Mouse (Mus musculus) heart, embryonic 10.5 days (tissue): ENCODE measurements at regions not wholly inside any gene's neighbourhood (a gene's known extent, or its start where the extent isn't known, plus 50 kb on each side); places are given as distances from the start of the nearest gene placed in this dataset.

ENCODE experiments used
- DNase-seq: peaks from one replicate; pipeline ENCODE4 v3.0.0-alpha.2; 2017; ENCODE audit warnings: low spot score
- H3K27ac ChIP-seq: fragments of 300-500 bp; sonication (generic); 2 replicates; pipeline ENCODE4 v1.5.1; 2016; ENCODE audit warnings: mild to moderate bottlenecking
- H3K27me3 ChIP-seq: fragments of 300-500 bp; sonication (generic); 2 replicates; pipeline ENCODE4 v1.6.1; 2016; ENCODE audit warnings: mild to moderate bottlenecking; ENCODE audit not compliant: poor library complexity, insufficient read depth, severe bottlenecking
- H3K36me3 ChIP-seq: fragments of 300-500 bp; sonication (generic); 2 replicates; pipeline ENCODE4 v1.6.1; 2016; ENCODE audit warnings: mild to moderate bottlenecking, moderate library complexity
- H3K4me1 ChIP-seq: fragments of 300-500 bp; sonication (generic); 2 replicates; pipeline ENCODE4 v1.6.1; 2016; ENCODE audit warnings: mild to moderate bottlenecking
- H3K4me3 ChIP-seq: fragments of 300-500 bp; sonication (generic); 2 replicates; pipeline ENCODE4 v1.5.1; 2016; ENCODE audit warnings: mild to moderate bottlenecking, moderate library complexity
- H3K9me3 ChIP-seq: fragments of 300-500 bp; sonication (generic); 2 replicates; pipeline ENCODE4 v1.6.1; 2016; ENCODE audit warnings: mild to moderate bottlenecking, moderate library complexity
- WGBS: fragments of 180-500 bp; shearing (Covaris S2); methylation state at CpG from one replicate; pipeline ENCODE4 v1.1.7; 2016; 5-methylcytosine and 5-hydroxymethylcytosine counted together

DNA sequence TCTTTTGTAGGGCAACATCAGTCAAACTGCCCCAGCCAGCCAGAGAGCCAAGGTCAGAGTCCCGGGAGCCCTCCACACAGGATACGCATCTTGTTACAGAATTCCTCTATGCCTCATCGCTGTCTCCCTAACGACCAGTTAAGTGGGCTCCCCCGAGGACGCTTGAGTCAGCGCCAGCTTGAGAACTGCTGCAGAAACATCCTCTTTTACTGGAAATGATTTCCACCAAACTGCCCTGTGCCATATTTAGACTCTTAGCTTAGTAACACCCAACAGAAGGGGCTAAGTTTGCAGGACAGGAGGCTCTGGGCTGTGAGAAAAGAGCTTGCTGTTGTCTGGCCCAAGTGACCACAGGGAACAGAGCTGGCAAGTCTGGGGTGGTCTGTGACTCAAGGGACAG, 357.0 kb downstream of the Setd4 start:
- Histone ChIP-seq H3K36me3 (no peaks in the 10 kb centered on the region), H3K9me3 (no peaks in the 10 kb centered on the region), H3K4me1 (no peaks in the 10 kb centered on the region), H3K4me3 (no peak overlapping the region), H3K27me3 (peaks cover 5% of the 10 kb centered on the region; the same call in 1 of the 2 replicates), H3K27ac (no peak overlapping the region)
- WGBS, result 45% methylated on average over 7 of the region's 7 CpGs
- DNase-seq, result no peak

DNA sequence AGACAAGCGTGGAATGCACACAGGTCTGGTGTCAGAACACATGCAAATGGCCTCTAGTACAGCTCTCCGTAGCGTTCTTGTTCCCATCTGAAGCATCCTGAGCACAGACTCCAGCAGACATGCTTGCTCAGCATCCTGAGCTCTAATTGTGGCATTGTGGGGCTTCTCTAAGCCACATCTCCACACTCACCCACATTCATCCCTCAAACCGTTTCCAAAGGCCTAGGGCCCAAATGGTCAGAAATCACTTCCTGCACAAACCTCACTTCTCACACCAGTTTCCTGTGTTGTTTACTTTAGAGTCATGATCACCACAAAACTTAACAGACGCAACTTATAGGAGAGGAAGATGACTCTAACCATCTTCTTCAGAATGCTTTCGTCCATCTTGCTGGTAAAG, 358.1 kb downstream of the Setd4 start:
- Histone ChIP-seq H3K4me3 (no peak overlapping the region), H3K27me3 (peaks cover 5% of the 10 kb centered on the region; the same call in 1 of the 2 replicates), H3K4me1 (no peaks in the 10 kb centered on the region), H3K9me3 (no peaks in the 10 kb centered on the region), H3K36me3 (no peaks in the 10 kb centered on the region), H3K27ac (no peak overlapping the region)
- 74% methylated on average over 6 of the region's 6 CpGs for WGBS
- no peak for DNase-seq

DNA sequence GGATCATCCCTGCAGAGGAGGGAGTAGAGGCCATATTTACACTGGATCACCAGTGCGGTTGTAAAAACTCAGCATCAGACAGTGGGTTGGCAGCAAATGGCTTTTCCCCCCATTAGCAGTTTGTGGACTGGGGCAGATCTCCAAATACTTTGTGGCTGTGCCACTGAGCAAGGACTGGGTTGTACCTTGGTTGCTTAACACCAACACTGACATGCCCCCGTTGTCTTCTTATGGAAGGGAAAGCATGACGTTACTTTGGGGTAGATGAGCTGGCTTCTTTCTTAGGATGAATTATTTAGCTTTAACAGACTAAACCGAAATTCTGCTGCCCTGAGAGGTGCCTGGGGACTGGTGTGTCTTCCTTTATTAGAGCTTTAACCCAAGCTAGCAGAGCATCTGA, 365.0 kb downstream of the Setd4 start:
- no peak for DNase-seq
- Histone ChIP-seq H3K36me3 (no peaks in the 10 kb centered on the region), H3K27me3 (no peaks in the 10 kb centered on the region), H3K4me3 (no peak overlapping the region), H3K9me3 (peaks cover 5% of the 10 kb centered on the region; the same call in 1 of the 2 replicates), H3K4me1 (no peaks in the 10 kb centered on the region), H3K27ac (no peak overlapping the region)
- 85% methylated on average over 4 of the region's 4 CpGs for WGBS

DNA sequence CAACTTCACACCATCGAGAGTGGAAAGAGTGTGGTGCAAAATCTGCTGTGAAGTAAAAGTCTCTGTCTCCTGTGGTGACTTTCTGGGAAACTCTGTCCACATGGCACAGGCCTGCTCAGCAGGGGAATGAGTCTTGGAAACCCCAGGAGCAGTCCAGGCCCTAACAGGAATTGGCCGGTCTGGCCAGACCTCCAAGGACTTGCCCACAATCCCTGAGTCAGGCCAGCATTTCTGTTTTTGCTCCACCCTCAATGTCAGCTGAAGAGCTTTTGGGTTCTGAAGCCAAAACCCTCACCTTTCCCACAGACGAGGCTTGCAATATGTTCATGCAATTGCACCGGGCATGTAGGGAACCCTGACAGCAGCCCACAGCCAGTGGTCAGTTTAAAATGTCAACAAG, 365.5 kb downstream of the Setd4 start:
- H3K4me3 ChIP-seq, result no peak overlapping the region
- peaks cover 5% of the 10 kb centered on the region; the same call in 1 of the 2 replicates for H3K9me3 ChIP-seq
- no peak overlapping the region for H3K27ac ChIP-seq
- WGBS, result 77% methylated on average over 4 of the region's 4 CpGs
- H3K27me3 ChIP-seq, result no peaks in the 10 kb centered on the region
- no peaks in the 10 kb centered on the region for H3K4me1 ChIP-seq
- DNase-seq, result no peak
- no peaks in the 10 kb centered on the region for H3K36me3 ChIP-seq

DNA sequence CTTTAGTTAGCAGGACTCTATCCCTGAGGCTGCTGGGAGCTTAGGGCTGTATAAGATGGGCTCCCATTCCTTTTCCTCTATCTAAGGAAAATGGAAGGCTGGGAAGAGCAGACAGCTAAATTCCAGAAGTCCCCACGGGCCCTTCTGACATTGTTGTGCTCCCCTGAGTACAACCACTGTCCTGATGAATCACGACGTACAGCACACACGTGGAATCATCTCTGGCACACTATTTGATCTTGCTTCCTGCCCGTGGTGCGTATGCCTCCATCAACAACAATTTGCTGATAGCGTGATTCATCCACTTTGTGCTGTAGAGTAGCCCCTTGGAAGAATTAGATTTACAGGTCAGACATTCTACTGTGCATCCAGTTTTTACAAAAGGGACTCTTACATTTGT, 378.2 kb downstream of the Setd4 start:
- H3K4me1 ChIP-seq, result no peaks in the 10 kb centered on the region
- no peak overlapping the region for H3K27ac ChIP-seq
- no peak for DNase-seq
- no peaks in the 10 kb centered on the region for H3K27me3 ChIP-seq
- no peaks in the 10 kb centered on the region for H3K36me3 ChIP-seq
- no peaks in the 10 kb centered on the region for H3K9me3 ChIP-seq
- WGBS, result 77% methylated on average over 7 of the region's 7 CpGs
- H3K4me3 ChIP-seq, result no peak overlapping the region

DNA sequence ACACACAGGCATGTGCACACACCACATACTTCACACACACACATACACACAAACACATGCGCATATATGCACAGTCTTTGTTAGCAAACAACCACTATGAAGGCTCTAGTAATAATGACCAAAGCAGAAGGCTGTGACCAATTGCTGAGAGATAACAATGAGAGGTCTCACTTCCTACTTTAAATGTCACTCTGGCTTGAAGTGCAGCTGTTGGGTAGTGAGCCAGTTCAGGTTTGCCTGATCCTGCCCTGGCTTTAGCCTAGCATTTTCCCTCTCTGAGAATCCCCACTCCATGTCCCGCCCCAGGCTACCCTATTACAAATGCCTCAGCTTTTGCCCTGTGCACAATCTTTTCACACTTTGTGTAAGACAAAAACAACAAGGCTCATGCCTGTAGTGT, 378.7 kb downstream of the Setd4 start:
- H3K27ac ChIP-seq, result no peak overlapping the region
- H3K27me3 ChIP-seq, result no peaks in the 10 kb centered on the region
- H3K4me3 ChIP-seq, result no peak overlapping the region
- no peak for DNase-seq
- no peaks in the 10 kb centered on the region for H3K4me1 ChIP-seq
- H3K36me3 ChIP-seq, result no peaks in the 10 kb centered on the region
- H3K9me3 ChIP-seq, result no peaks in the 10 kb centered on the region
- 78% methylated on average over 2 of the region's 2 CpGs for WGBS

DNA sequence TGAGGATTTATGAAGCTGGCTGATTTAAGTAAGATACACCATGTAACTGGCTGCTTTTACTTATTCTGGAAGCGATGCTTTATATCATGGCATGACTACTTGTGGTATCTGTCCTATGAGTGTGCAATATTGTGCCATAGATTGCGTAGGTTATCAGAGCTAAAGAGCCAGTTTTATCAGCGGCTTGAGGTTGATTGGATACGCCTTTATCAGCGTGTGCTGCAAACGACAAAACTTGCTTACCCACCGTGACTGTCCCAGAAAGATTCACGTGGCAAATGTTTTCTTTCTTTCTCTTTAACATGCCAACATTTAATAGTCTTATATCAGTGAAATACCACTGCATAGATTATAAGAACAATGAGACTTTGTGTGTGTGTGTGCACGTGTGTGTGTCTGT, 384.1 kb downstream of the Setd4 start:
- Histone ChIP-seq H3K27me3 (peaks cover 16% of the 10 kb centered on the region; the same call in 1 of the 2 replicates), H3K4me1 (no peaks in the 10 kb centered on the region), H3K9me3 (no peaks in the 10 kb centered on the region), H3K36me3 (no peaks in the 10 kb centered on the region), H3K4me3 (no peak overlapping the region), H3K27ac (no peak overlapping the region)
- WGBS, result 70% methylated on average over 9 of the region's 9 CpGs
- DNase-seq, result no peak

DNA sequence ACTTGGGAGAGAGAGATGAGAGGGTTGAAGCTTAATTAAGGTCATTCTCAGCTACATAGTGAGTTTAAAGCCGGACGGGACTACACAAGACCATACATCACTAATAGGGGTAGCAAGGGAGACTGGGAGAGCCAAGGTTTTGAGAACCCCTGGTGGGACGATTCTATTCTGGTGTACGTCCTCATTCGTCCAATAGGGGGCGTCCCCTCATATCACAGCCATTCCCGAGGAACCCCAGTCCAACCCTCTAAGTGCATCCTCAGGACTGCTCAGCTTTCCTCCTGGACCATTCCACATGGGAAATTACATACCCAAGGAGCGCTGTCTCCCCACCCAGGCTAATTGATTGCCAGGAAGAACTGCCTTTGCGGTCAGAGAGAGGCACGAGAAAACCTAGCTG, 385.5 kb downstream of the Setd4 start:
- Histone ChIP-seq H3K27me3 (peaks cover 16% of the 10 kb centered on the region; the same call in 1 of the 2 replicates), H3K36me3 (no peaks in the 10 kb centered on the region), H3K4me1 (no peaks in the 10 kb centered on the region), H3K9me3 (no peaks in the 10 kb centered on the region), H3K27ac (no peak overlapping the region), H3K4me3 (no peak overlapping the region)
- no peak for DNase-seq
- WGBS, result 57% methylated on average over 10 of the region's 10 CpGs

DNA sequence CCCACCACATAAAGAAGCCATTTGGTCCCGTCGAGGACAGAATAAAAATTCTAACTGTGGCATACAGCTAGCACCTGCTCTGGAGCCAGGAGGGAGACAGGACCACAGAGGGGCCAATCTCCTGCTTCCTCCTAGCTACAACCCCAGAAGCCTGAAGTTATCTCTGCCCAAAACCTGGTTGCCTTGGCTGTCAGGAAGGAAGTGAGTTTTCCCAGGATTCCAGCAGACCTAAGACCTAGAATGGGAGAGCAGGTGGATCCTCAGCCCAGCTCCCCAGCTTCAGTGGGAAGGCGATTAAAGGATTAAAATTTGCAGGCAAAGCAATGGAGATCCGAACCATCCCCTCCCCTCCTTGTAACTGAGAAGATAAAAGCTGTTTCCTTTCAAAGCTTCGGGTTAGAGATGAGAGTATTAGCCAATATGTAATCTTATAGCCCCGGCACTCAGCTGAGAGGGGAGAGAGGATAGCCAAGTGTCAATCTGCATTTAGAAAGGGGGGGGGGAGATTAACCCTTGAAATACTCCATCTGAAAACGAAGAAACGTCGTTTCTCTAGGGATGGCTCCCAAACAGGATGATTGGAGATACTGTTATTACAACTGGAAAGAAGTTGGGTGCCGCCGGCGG, 386.1 kb downstream of the Setd4 start:
- 35% methylated on average over 12 of the region's 12 CpGs for WGBS
- Histone ChIP-seq H3K4me3 (no peak overlapping the region), H3K9me3 (no peaks in the 10 kb centered on the region), H3K27ac (no peak overlapping the region), H3K27me3 (peaks cover 16% of the 10 kb centered on the region; the same call in 1 of the 2 replicates), H3K4me1 (no peaks in the 10 kb centered on the region), H3K36me3 (no peaks in the 10 kb centered on the region)
- DNase-seq, result no peak

DNA sequence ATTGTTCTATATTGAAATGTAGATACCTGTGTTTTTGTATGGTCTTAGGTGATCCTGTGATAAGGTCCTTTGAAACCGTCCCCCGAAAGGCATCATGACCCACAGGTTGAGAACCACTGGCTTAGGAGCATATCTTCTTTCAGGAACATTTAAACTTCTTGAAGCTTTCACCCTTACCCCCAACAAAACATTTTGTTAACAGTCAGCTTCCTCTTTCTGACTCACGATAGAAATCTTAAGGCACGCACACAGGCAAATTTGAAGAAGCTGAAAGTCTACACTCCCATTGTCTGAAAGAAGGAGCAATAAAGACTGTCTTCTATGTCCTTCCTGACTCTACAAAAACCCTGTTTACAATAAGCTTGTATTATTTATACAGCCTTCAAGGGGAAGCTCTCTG, 388.2 kb downstream of the Setd4 start:
- Histone ChIP-seq H3K4me1 (no peaks in the 10 kb centered on the region), H3K27me3 (peaks cover 16% of the 10 kb centered on the region; the same call in 1 of the 2 replicates), H3K4me3 (no peak overlapping the region), H3K36me3 (no peaks in the 10 kb centered on the region), H3K9me3 (no peaks in the 10 kb centered on the region), H3K27ac (no peak overlapping the region)
- 82% methylated on average over 4 of the region's 4 CpGs for WGBS
- DNase-seq, result no peak

DNA sequence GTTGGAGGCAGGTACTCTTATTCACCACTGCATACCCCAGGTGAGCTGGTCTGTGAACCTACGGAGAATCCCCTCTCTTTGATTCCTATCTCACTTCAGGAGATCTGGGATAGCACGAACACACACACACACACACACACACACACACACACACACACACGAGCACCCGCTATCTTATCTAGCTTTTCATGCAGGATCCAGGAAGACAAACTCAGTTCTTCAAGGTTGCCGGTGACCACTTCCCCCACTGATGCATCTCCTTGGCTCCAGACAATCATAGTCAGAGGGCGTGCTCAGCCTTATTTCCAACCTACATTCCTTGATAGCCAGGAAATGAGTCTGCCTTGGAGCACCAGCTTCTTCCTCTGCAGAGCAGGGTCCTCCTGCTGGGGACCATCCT, 387.7 kb upstream of the Runx1 start:
- peaks cover 16% of the 10 kb centered on the region; the same call in 1 of the 2 replicates for H3K27me3 ChIP-seq
- no peaks in the 10 kb centered on the region for H3K9me3 ChIP-seq
- 75% methylated on average over 6 of the region's 6 CpGs for WGBS
- H3K4me3 ChIP-seq, result no peak overlapping the region
- no peaks in the 10 kb centered on the region for H3K4me1 ChIP-seq
- no peaks in the 10 kb centered on the region for H3K36me3 ChIP-seq
- no peak overlapping the region for H3K27ac ChIP-seq
- DNase-seq, result no peak

DNA sequence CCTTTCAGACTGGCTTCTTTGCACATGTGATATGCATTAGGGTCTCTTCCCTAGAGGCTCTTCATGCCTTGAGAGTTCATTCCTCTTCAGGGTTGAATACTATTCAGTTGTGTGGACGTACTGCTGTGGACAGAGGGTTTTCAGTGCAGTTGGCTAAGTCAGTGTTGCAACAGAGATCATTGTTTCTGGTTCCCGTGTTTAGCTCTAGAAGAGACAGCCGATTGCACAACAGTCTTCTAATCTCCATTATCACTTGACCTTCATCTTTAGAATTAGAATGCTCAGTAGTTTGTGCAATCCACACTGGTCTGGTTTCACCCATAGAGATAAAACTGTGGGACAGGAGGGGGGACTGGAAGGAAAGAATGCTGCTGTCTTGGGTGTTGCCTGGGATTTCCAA, 381.7 kb upstream of the Runx1 start:
- Histone ChIP-seq H3K27me3 (no peaks in the 10 kb centered on the region), H3K36me3 (no peaks in the 10 kb centered on the region), H3K4me1 (no peaks in the 10 kb centered on the region), H3K4me3 (no peak overlapping the region), H3K9me3 (no peaks in the 10 kb centered on the region), H3K27ac (no peak overlapping the region)
- 79% methylated on average over 3 of the region's 3 CpGs for WGBS
- no peak for DNase-seq

DNA sequence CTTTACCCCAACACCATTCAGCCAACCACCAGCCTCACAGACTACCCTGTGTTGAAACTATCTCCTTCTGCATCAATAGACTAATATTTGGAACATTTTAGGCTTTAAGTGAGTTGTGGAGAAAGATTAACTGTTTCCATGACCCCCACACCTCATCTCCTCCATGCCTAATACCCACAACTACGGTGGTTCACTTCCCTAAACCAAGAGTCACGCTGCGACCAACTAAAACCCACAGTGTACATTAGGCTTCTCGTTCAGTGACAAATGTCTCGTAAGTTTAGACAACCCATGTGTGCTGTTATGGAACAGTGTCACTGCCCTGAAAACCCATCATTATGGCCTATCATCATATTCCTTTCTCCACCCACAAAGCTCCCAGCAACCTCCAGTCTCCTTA, 381.3 kb upstream of the Runx1 start:
- Histone ChIP-seq H3K9me3 (no peaks in the 10 kb centered on the region), H3K36me3 (no peaks in the 10 kb centered on the region)
- WGBS, result 88% methylated on average over 5 of the region's 5 CpGs

DNA sequence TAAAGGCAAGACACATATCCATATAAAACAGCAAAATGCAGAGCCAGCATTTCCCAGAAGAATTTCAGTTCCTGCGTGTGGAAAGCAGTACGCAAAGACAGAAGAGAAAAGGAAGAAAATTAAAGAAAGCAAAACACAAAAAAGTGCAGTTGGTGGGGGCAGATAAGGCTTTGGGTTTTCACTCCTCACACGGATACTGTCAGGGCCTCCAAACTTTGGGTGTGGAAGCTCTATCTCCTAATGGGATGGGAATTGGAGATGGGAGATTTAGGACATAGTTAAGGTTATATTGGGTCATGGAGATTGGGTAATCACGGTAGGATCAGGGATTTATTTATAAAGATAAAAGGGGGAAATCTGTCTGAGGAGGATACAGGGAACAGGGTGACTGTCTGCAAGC, 380.4 kb upstream of the Runx1 start:
- Histone ChIP-seq H3K36me3 (no peaks in the 10 kb centered on the region), H3K4me1 (no peaks in the 10 kb centered on the region), H3K27me3 (no peaks in the 10 kb centered on the region), H3K27ac (no peak overlapping the region), H3K9me3 (no peaks in the 10 kb centered on the region), H3K4me3 (no peak overlapping the region)
- DNase-seq, result no peak
- 67% methylated on average over 4 of the region's 4 CpGs for WGBS

More for the DNA sequence above, 381.3 kb upstream of the Runx1 start:
- Histone ChIP-seq H3K4me1 (no peaks in the 10 kb centered on the region), H3K27ac (no peak overlapping the region), H3K4me3 (no peak overlapping the region), H3K27me3 (no peaks in the 10 kb centered on the region)
- DNase-seq, result no peak
